In genomic region chr4:132515369-132516155, GRCm38 (mm10) we compare ENCODE assay signal across 8 mouse cellular contexts. TPM values are rescaled to one million over a fixed set of nuclear protein-coding genes. Genes with fewer than 3 reads are reported as not detected.
DNase-seq lines count a peak whose midpoint lies in the region; ATAC-seq and TF ChIP-seq lines count a peak whose summit lies in the region.

No protein-coding gene starts in this region.

- peak; percentile 96 for DNase-seq in c-Kit-positive CD71-positive TER-119-positive erythroid progenitor cells, embryonic 14.5 days (ENCODE audit: low spot score)
- peak; percentile 96 for DNase-seq in heart, postnatal 10 days
- peak; percentile 87 for DNase-seq in large intestine, adult 2 months (ENCODE audit: low read depth, low spot score)
- DNase-seq in liver, postnatal 0 days = peak; percentile 88
- peak; percentile 86 for DNase-seq in testis, postnatal 10 days (ENCODE audit: low spot score)

- no peaks in the 10 kb centered on the region for H3K9me3 ChIP-seq in E14TG2a.4 (ENCODE audit: low read length)
- no peaks in the 10 kb centered on the region for H3K9me3 ChIP-seq in forebrain, embryonic 12.5 days
- no peaks in the 10 kb centered on the region for H3K9me3 ChIP-seq in liver, postnatal 0 days (ENCODE audit: low read length)
- H3K9me3 ChIP-seq in neural tube, embryonic 14.5 days (ENCODE audit: control insufficient read depth, low read length) = no peaks in the 10 kb centered on the region

- peak overlapping the region; percentile 95 for H3K4me2 ChIP-seq in forebrain, embryonic 12.5 days
- H3K4me2 ChIP-seq in liver, postnatal 0 days (ENCODE audit: low read depth, low read length) = peak overlapping the region; percentile 86
- peak overlapping the region; percentile 98 for H3K4me2 ChIP-seq in neural tube, embryonic 14.5 days (ENCODE audit: low read depth, low read length)

- peak; percentile 93 for ATAC-seq in forebrain, embryonic 12.5 days (ENCODE audit: low FRiP score)
- peak; percentile 87 for ATAC-seq in liver, postnatal 0 days
- peak; percentile 95 for ATAC-seq in neural tube, embryonic 14.5 days (ENCODE audit: low read depth)

- WGBS in forebrain, embryonic 12.5 days = 20% methylated on average over 22 of the region's 22 CpGs
- WGBS in large intestine, adult 2 months = 16% methylated on average over 22 of the region's 22 CpGs
- WGBS in liver, postnatal 0 days (ENCODE audit: insufficient replicate concordance) = 19% methylated on average over 22 of the region's 22 CpGs
- 22% methylated on average over 22 of the region's 22 CpGs for WGBS in neural tube, embryonic 14.5 days

- no peaks in the 10 kb centered on the region for H3K36me3 ChIP-seq in E14TG2a.4 (ENCODE audit: insufficient read depth, low read length)
- no peaks in the 10 kb centered on the region for H3K36me3 ChIP-seq in forebrain, embryonic 12.5 days (replicated peaks)
- no peaks in the 10 kb centered on the region for H3K36me3 ChIP-seq in liver, postnatal 0 days (replicated peaks; ENCODE audit: insufficient read depth, low read length)
- H3K36me3 ChIP-seq in neural tube, embryonic 14.5 days (ENCODE audit: control insufficient read depth, insufficient read depth, low read length) = no peaks in the 10 kb centered on the region

- H3K9ac ChIP-seq in forebrain, embryonic 12.5 days = peak overlapping the region; percentile 51
- H3K9ac ChIP-seq in liver, postnatal 0 days (replicated peaks) = peak overlapping the region; percentile 50
- H3K9ac ChIP-seq in neural tube, embryonic 14.5 days (replicated peaks; ENCODE audit: low read depth, low read length) = peak overlapping the region; percentile 41; the same call in 1 of the 2 replicates

- H3K4me1 ChIP-seq in E14TG2a.4 (replicated peaks; ENCODE audit: low read depth, low read length) = peaks cover 62% of the 10 kb centered on the region
- H3K4me1 ChIP-seq in forebrain, embryonic 12.5 days = peaks cover 12% of the 10 kb centered on the region
- peaks cover 34% of the 10 kb centered on the region for H3K4me1 ChIP-seq in liver, postnatal 0 days (ENCODE audit: insufficient read depth)
- peaks cover 8% of the 10 kb centered on the region; the same call in 1 of the 2 replicates for H3K4me1 ChIP-seq in neural tube, embryonic 14.5 days (ENCODE audit: control insufficient read depth, insufficient read depth, low read length)

- TF ChIP-seq EP300 in liver, postnatal 0 days (IDR thresholded peaks at IDR 0.05; ENCODE audit: low read depth) = peak; percentile 25; the same call in 1 of the 2 replicates

- H3K27me3 ChIP-seq in E14TG2a.4 (ENCODE audit: insufficient read depth, low read length) = no peaks in the 10 kb centered on the region
- H3K27me3 ChIP-seq in forebrain, embryonic 12.5 days = peaks cover 15% of the 10 kb centered on the region
- H3K27me3 ChIP-seq in liver, postnatal 0 days (ENCODE audit: insufficient read depth, low read length) = no peaks in the 10 kb centered on the region
- H3K27me3 ChIP-seq in neural tube, embryonic 14.5 days (ENCODE audit: control insufficient read depth, insufficient read depth, low read length) = no peaks in the 10 kb centered on the region; the same call in 1 of the 2 replicates

- TF ChIP-seq CTCF in E14TG2a.4 (conservative IDR thresholded peaks at IDR 0.05; ENCODE audit: low read length) = no peak
- TF ChIP-seq CTCF in liver, postnatal 0 days (IDR thresholded peaks at IDR 0.05; ENCODE audit: low read depth) = no peak

- peak overlapping the region; percentile 42; the same call in 1 of the 2 replicates for H3K27ac ChIP-seq in forebrain, embryonic 12.5 days
- H3K27ac ChIP-seq in liver, postnatal 0 days (ENCODE audit: low read depth) = peak overlapping the region; percentile 78
- 0 out of 2 replicates have a peak overlapping the region, but pooled peaks have one; percentile 57 for H3K27ac ChIP-seq in neural tube, embryonic 14.5 days (ENCODE audit: low read depth, low read length)

- intact Hi-C loops in heart, postnatal 10 days (cut with DNase I) = loop anchor here (2.0 to 10.0 kb wide), 2 partner anchors 51 to 311 kb away; no protein-coding TSS in a partner anchor

- H3K4me3 ChIP-seq in E14TG2a.4 (replicated peaks; ENCODE audit: low read length) = peak overlapping the region; percentile 77
- peak overlapping the region; percentile 47 for H3K4me3 ChIP-seq in forebrain, embryonic 12.5 days (replicated peaks)
- peak overlapping the region; percentile 54 for H3K4me3 ChIP-seq in liver, postnatal 0 days (ENCODE audit: low read depth, low read length)
- peak overlapping the region; percentile 33 for H3K4me3 ChIP-seq in neural tube, embryonic 14.5 days (ENCODE audit: low read depth, low read length)

RNA-seq across cellular contexts. Expression of gene Sesn2, which starts 5.3 kb away (rescaled TPM):
- polyA plus RNA-seq in forebrain, embryonic 12.5 days (2016; fragmentation: Nextera tagmentation; extraction: Ambion mirVana) = 7.6 and 11.3 TPM in 2 replicates
- total RNA-seq in heart, postnatal 10 days (2021) = 1 to 10 TPM; 4.5 to 5.5 TPM
- 6.5 and 6.8 TPM in 2 replicates for polyA plus RNA-seq in large intestine, adult 2 months (2012; rRNA removed)
- polyA plus RNA-seq in liver, postnatal 0 days (2015; fragmentation: Nextera tagmentation; extraction: Ambion mirVana) = 7.3 and 8.7 TPM in 2 replicates
- polyA plus RNA-seq in neural tube, embryonic 14.5 days (2014; fragmentation: Nextera tagmentation; extraction: Ambion mirVana) = 5.9 and 7.3 TPM in 2 replicates

RNA-seq across cellular contexts. Expression of gene Atpif1, which starts 17.9 kb away (rescaled TPM):
- 1,084 and 1,150 TPM in 2 replicates for polyA plus RNA-seq in forebrain, embryonic 12.5 days (2016; fragmentation: Nextera tagmentation; extraction: Ambion mirVana)
- 100 to 1,000 TPM; 546 to 631 TPM for total RNA-seq in heart, postnatal 10 days (2021)
- polyA plus RNA-seq in large intestine, adult 2 months (2012; rRNA removed) = 183 and 254 TPM in 2 replicates
- polyA plus RNA-seq in liver, postnatal 0 days (2015; fragmentation: Nextera tagmentation; extraction: Ambion mirVana) = 935 and 945 TPM in 2 replicates
- polyA plus RNA-seq in neural tube, embryonic 14.5 days (2014; fragmentation: Nextera tagmentation; extraction: Ambion mirVana) = 1,619 and 1,728 TPM in 2 replicates

RNA-seq across cellular contexts. Expression of gene Dnajc8, which starts 19.8 kb away (rescaled TPM):
- 188 and 201 TPM in 2 replicates for polyA plus RNA-seq in forebrain, embryonic 12.5 days (2016; fragmentation: Nextera tagmentation; extraction: Ambion mirVana)
- total RNA-seq in heart, postnatal 10 days (2021) = 10 to 100 TPM; 71.0 to 77.5 TPM
- 24.4 and 25.3 TPM in 2 replicates for polyA plus RNA-seq in large intestine, adult 2 months (2012; rRNA removed)
- 70.7 and 71.5 TPM in 2 replicates for polyA plus RNA-seq in liver, postnatal 0 days (2015; fragmentation: Nextera tagmentation; extraction: Ambion mirVana)
- polyA plus RNA-seq in neural tube, embryonic 14.5 days (2014; fragmentation: Nextera tagmentation; extraction: Ambion mirVana) = 146 and 170 TPM in 2 replicates

RNA-seq across cellular contexts. Expression of gene Ptafr, which starts 48.3 kb away (rescaled TPM):
- polyA plus RNA-seq in forebrain, embryonic 12.5 days (2016; fragmentation: Nextera tagmentation; extraction: Ambion mirVana) = 0.40 and 0.45 TPM in 2 replicates
- total RNA-seq in heart, postnatal 10 days (2021) = 1 to 10 TPM; 1.1 to 1.7 TPM
- polyA plus RNA-seq in large intestine, adult 2 months (2012; rRNA removed) = 2.1 and 4.1 TPM in 2 replicates
- polyA plus RNA-seq in liver, postnatal 0 days (2015; fragmentation: Nextera tagmentation; extraction: Ambion mirVana) = 1.0 and 1.3 TPM in 2 replicates
- 0.12 and 0.53 TPM in 2 replicates for polyA plus RNA-seq in neural tube, embryonic 14.5 days (2014; fragmentation: Nextera tagmentation; extraction: Ambion mirVana)

RNA-seq across cellular contexts. Expression of gene Med18, which starts 51.8 kb away (rescaled TPM):
- 21.0 and 25.5 TPM in 2 replicates for polyA plus RNA-seq in forebrain, embryonic 12.5 days (2016; fragmentation: Nextera tagmentation; extraction: Ambion mirVana)
- total RNA-seq in heart, postnatal 10 days (2021) = 1 to 10 TPM; 6.7 to 7.1 TPM
- polyA plus RNA-seq in large intestine, adult 2 months (2012; rRNA removed) = 3.5 and 3.8 TPM in 2 replicates
- polyA plus RNA-seq in liver, postnatal 0 days (2015; fragmentation: Nextera tagmentation; extraction: Ambion mirVana) = 8.0 and 10.1 TPM in 2 replicates
- polyA plus RNA-seq in neural tube, embryonic 14.5 days (2014; fragmentation: Nextera tagmentation; extraction: Ambion mirVana) = 12.3 and 13.2 TPM in 2 replicates

Comparison
In these comparisons a context has a peak if more than half of its experiments do, and no peak if none do; other contexts are left out.
1. Peak in every context shown above with its lines: DNase-seq, ATAC-seq, H3K4me3 ChIP-seq and H3K27ac ChIP-seq.